Mouse (Mus musculus) myocyte (in vitro differentiated cells): Measurements from ENCODE around the gene Wwtr1. TPM values are rescaled to one million over a fixed set of nuclear protein-coding genes. Genes with fewer than 3 reads are reported as not detected.

Experiments used
- H3K27me3 ChIP-seq: one replicate; pipeline ENCODE4 v1.6.1; 2011; ENCODE audit not compliant: control insufficient read depth, insufficient read depth, insufficient read length
- H3K36me3 ChIP-seq: one replicate; pipeline ENCODE4 v1.6.1; 2011; ENCODE audit not compliant: control insufficient read depth, insufficient read depth
- H3K4me2 ChIP-seq: one replicate; pipeline ENCODE4 v1.6.1; 2011; ENCODE audit warnings: low read depth, control low read depth
- H3K4me3 ChIP-seq: one replicate; pipeline ENCODE4 v1.5.1; 2011; ENCODE audit warnings: mild to moderate bottlenecking, control low read depth, moderate library complexity
- H3K79me2 ChIP-seq: one replicate; pipeline ENCODE4 v1.6.1; 2011; ENCODE audit not compliant: control insufficient read depth, insufficient read depth
- H3ac ChIP-seq: one replicate; pipeline ENCODE4 v1.6.1; 2011; ENCODE audit not compliant: control insufficient read depth, insufficient read length
- CEBPB ChIP-seq: IDR thresholded peaks from 2 replicates; pipeline ENCODE4 v1.6.1; 2011; ENCODE audit warnings: mild to moderate bottlenecking, moderate library complexity; ENCODE audit not compliant: poor library complexity, insufficient read depth, severe bottlenecking
- E2F4 ChIP-seq: IDR thresholded peaks from one replicate; pipeline ENCODE4 v1.6.1; 2011; ENCODE audit warnings: mild to moderate bottlenecking, control low read depth, moderate library complexity; ENCODE audit not compliant: insufficient read depth
- MAX ChIP-seq: IDR thresholded peaks from one replicate; pipeline ENCODE4 v1.6.1; 2011; ENCODE audit warnings: low read depth, mild to moderate bottlenecking, control low read depth
- MYOD1 ChIP-seq, 3 experiments: IDR thresholded peaks; one replicate each; pipeline ENCODE4 v1.6.1; 2011; ENCODE audit warnings: control low read depth in 2 of 3, low read depth in 2 of 3, mild to moderate bottlenecking in 2 of 3, moderate library complexity in 1 of 3; ENCODE audit not compliant: insufficient read length in 2 of 3, control insufficient read depth in 1 of 3
- MYOG ChIP-seq, 3 experiments: IDR thresholded peaks; one replicate each; pipeline ENCODE4 v1.6.1; 2011; ENCODE audit warnings: control low read depth in 2 of 3, low read depth in 2 of 3, mild to moderate bottlenecking in 2 of 3; ENCODE audit not compliant: insufficient read length in 2 of 3, control insufficient read depth in 1 of 3, insufficient read depth in 1 of 3
- POLR2A ChIP-seq: IDR thresholded peaks from one replicate; pipeline ENCODE4 v1.6.1; 2011; ENCODE audit warnings: low read depth, mild to moderate bottlenecking, control low read depth, moderate library complexity; ENCODE audit not compliant: insufficient read length
- POLR2AphosphoS2 ChIP-seq: IDR thresholded peaks from one replicate; pipeline ENCODE4 v1.6.1; 2011; ENCODE audit warnings: low read depth, control low read depth; ENCODE audit not compliant: insufficient read length
- REST ChIP-seq: IDR thresholded peaks from one replicate; pipeline ENCODE4 v1.6.1; 2011; ENCODE audit warnings: mild to moderate bottlenecking, control low read depth, moderate library complexity; ENCODE audit not compliant: insufficient read depth, insufficient read length
- SRF ChIP-seq: IDR thresholded peaks from one replicate; pipeline ENCODE4 v1.6.1; 2011; ENCODE audit warnings: low read depth; ENCODE audit not compliant: control insufficient read depth, insufficient read length
- TCF12 ChIP-seq: IDR thresholded peaks from one replicate; pipeline ENCODE4 v1.6.1; 2011; ENCODE audit warnings: mild to moderate bottlenecking, control low read depth; ENCODE audit not compliant: poor library complexity, insufficient read depth, severe bottlenecking
- TCF3 ChIP-seq: IDR thresholded peaks from one replicate; pipeline ENCODE4 v1.6.1; 2011; ENCODE audit warnings: low read depth, control low read depth; ENCODE audit not compliant: insufficient read length
- USF1 ChIP-seq: IDR thresholded peaks from one replicate; pipeline ENCODE4 v1.6.1; 2011; ENCODE audit warnings: low read depth, mild to moderate bottlenecking, control low read depth, moderate library complexity
- polyA plus RNA-seq: library from polyadenylated mRNA; unstranded; fragments of >200 nt; fragmentation: generic; extraction: Trizol; gene quantifications from one replicate; pipeline ENCODE4 v1.2.1, GENCODE M21; 2012; ENCODE audit warnings: missing spikeins

The Wwtr1 gene
- polyA plus RNA-seq, 1 experiment, result 63.1 TPM

DNA sequence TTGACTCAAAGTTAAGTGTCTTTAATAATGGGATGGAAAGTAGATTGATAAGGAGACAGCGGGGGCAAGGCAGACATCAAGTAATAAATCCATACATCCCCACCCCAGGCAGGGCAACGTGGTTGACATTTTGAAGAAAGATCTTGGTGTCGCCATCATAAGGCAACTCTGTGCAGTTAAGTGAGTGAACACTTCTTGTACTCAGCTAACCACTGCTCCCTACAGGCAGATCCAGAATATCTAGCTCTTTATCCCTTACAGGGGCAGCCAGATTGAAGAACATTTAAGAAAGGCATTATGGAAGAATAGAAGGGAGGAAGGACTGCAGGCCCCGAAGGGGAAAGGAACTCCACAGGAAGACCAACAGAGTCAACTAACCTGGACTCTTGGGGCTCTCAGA lies 146.2 kb downstream of the Wwtr1 start:
- TF ChIP-seq TCF3, result no peak
- no peak for TF ChIP-seq POLR2A
- TF ChIP-seq POLR2AphosphoS2, result no peak
- no peak for TF ChIP-seq MYOG (IDR thresholded peaks at IDR 0.05; ENCODE audit: control insufficient read depth in 1 of 3, insufficient read depth in 1 of 3, insufficient read length in 2 of 3, low read depth in 2 of 3)
- TF ChIP-seq MYOD1 (IDR thresholded peaks at IDR 0.05; ENCODE audit: control insufficient read depth in 1 of 3, insufficient read length in 2 of 3, low read depth in 2 of 3), result no peak
- TF ChIP-seq MAX, result no peak
- TF ChIP-seq TCF12, result no peak
- no peak for TF ChIP-seq CEBPB
- no peak for TF ChIP-seq USF1
- no peak for TF ChIP-seq E2F4
- TF ChIP-seq SRF, result no peak
- TF ChIP-seq REST, result no peak
- Histone ChIP-seq H3K27me3 (no peaks in the 10 kb centered on the region), H3K79me2 (no peaks in the 10 kb centered on the region), H3K36me3 (no peaks in the 10 kb centered on the region), H3K4me2 (no peak overlapping the region), H3K4me3 (no peak overlapping the region), H3ac (no peak overlapping the region)

DNA sequence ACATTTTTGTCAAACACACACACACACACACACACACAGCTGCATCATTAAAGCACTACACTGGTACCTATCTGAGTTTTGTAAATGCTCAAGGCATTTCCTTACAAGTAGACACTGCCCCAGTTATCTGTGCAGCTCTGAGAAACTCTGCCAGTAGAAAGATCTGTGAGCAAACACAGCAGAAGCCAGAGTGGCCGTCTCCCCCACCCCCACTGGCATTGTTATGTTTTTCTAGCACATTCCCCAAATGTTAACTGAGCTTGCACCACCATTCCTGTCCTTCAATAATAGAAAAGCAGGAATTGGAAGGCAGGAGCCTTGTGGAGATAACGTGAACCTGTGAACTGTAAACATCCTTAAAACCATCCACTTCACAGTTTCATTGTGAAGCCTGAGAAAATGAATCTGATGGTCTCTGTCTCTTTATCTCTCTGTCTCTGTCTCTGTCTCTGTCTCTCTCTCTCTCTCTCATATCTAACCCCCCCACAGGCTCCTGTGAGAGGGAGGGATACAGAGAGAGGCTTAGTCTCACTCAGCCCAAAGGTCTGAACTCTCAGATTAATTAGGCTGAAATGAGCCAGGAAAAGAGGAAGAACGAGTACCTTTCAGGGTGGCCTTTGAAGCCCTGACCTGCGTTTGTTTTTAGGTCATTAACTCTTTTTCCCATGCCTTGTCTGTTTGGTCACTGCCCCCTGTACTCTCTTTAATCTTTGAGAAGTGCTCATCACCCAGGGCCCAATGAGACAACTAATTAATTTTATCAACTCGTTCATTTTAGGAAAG lies 146.8 kb downstream of the Wwtr1 start:
- Histone ChIP-seq H3K79me2 (no peaks in the 10 kb centered on the region), H3K4me2 (no peak overlapping the region), H3K36me3 (no peaks in the 10 kb centered on the region), H3K4me3 (no peak overlapping the region), H3ac (no peak overlapping the region), H3K27me3 (no peaks in the 10 kb centered on the region)
- TF ChIP-seq TCF3 (no peak), SRF (no peak)

DNA sequence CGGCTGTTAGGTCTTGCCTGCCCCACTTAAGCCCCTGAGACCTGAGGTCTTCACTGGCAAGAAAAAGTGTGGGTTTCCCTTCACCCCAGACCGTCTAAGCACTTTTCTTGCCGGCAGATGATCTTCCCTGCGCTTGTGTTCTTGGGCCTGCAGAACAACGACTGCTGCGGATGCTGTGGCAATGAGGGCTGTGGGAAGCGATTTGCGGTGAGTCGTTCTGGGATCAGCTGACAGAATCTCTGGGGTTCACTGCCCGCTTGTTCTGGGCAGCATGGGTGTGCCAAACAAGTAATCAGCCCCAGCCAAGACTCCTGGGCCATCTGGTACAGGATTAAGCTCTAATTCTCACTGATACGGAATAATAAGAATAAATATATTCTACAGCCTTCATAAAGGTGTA lies 149.4 kb downstream of the Wwtr1 start:
- H3K4me3 ChIP-seq, result no peak overlapping the region
- no peaks in the 10 kb centered on the region for H3K79me2 ChIP-seq
- H3K36me3 ChIP-seq, result no peaks in the 10 kb centered on the region
- H3K4me2 ChIP-seq, result no peak overlapping the region
- peak; percentile 17 for TF ChIP-seq USF1
- TF ChIP-seq E2F4, result no peak
- TF ChIP-seq CEBPB, result no peak
- TF ChIP-seq MAX, result no peak
- TF ChIP-seq POLR2AphosphoS2, result no peak
- TF ChIP-seq SRF, result no peak
- TF ChIP-seq MYOG (IDR thresholded peaks at IDR 0.05; ENCODE audit: control insufficient read depth in 1 of 3, insufficient read depth in 1 of 3, insufficient read length in 2 of 3, low read depth in 2 of 3), result no peak
- TF ChIP-seq MYOD1 (IDR thresholded peaks at IDR 0.05; ENCODE audit: control insufficient read depth in 1 of 3, insufficient read length in 2 of 3, low read depth in 2 of 3), result peak in 1 of 3 experiments; percentile 3
- TF ChIP-seq TCF3, result no peak
- H3K27me3 ChIP-seq, result no peaks in the 10 kb centered on the region
- no peak overlapping the region for H3ac ChIP-seq

DNA sequence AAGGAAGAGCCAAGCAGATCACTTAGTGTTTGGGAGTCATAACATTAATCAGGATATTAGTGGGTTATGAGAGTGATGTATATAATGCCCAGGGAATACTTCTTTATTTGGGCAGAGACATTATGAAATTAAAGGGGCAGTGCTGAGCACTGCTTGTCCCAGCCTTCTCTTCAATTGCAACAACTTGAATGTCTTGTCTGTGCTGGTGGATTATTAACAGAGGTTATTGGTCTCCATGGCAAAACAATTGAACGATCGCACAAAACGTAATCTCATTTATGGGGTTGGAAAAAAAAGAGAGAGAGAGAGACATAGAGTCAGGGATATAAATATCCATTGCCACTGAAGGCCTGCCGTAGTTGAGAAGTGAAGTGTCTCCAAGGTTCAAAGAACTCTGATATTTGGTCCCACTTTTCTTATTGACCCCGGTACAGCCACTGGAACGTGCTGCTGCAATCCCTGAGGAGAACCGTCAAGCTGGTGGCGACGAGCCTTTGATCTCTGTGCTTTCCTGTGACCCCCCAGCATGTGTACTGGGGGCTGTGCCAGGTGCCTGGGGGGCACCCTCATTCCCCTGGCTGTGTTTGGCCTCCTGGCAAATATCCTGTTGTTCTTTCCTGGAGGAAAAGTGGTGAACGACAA lies 150.5 kb downstream of the Wwtr1 start, which contains the start of gene Tm4sf4:
TSS of gene Tm4sf4 (plus strand) at position 226 of the 642 bp plus-strand sequence.
- H3K79me2 ChIP-seq, result no peaks in the 10 kb centered on the region
- H3K36me3 ChIP-seq, result no peaks in the 10 kb centered on the region
- no peaks in the 10 kb centered on the region for H3K27me3 ChIP-seq
- no peak within 1 kb of the TSS for H3ac ChIP-seq
- H3K4me3 ChIP-seq, result no peak within 1 kb of the TSS
- TF ChIP-seq TCF12 (no peak), E2F4 (no peak), POLR2AphosphoS2 (no peak), CEBPB (no peak), TCF3 (no peak), USF1 (no peak), SRF (no peak), MYOD1 (IDR thresholded peaks at IDR 0.05; ENCODE audit: control insufficient read depth in 1 of 3, insufficient read length in 2 of 3, low read depth in 2 of 3) (no peak), REST (no peak), MAX (no peak), MYOG (IDR thresholded peaks at IDR 0.05; ENCODE audit: control insufficient read depth in 1 of 3, insufficient read depth in 1 of 3, insufficient read length in 2 of 3, low read depth in 2 of 3) (no peak), POLR2A (no peak)
- no peak within 1 kb of the TSS for H3K4me2 ChIP-seq

DNA sequence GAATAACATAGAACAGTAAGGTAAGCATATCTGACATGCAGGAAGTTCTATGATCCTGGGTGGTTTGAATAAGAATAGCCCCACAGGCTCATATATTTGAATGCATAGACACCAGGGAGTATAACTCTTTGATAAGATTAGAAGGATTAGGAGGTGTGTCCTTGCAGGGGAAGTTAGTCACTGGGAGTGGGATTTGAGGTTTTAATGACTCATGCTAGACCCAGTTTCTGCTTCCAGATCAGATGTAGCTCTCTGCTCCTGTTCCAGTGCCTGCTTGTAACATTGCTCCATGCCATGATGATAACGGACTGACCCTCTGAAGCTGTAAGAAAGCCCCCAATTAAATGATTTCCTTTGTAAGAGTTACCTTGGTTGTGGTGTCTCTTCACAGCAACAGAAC lies 155.1 kb downstream of the Wwtr1 start:
- Histone ChIP-seq H3K4me3 (no peak overlapping the region), H3K27me3 (no peaks in the 10 kb centered on the region)
- no peak for TF ChIP-seq CEBPB

More for the DNA sequence above, 155.1 kb downstream of the Wwtr1 start:
- Histone ChIP-seq H3K79me2 (no peaks in the 10 kb centered on the region), H3K36me3 (no peaks in the 10 kb centered on the region), H3K4me2 (no peak overlapping the region), H3ac (no peak overlapping the region)
